Mouse (Mus musculus): ENCODE data around the gene Mxra8. TPM values are rescaled to one million over a fixed set of nuclear protein-coding genes. Genes with fewer than 3 reads are reported as not detected.

Gene Mxra8
- polyA plus RNA-seq, 1 experiment from 2014 or later = 36.8 TPM

GRCm38 (mm10) chr4:155849391-155849790, 9.9 kb downstream of the Mxra8 start:
- no peak overlapping the region for H3K27ac ChIP-seq (ENCODE audit: low read depth, low read length)
- no peak overlapping the region for H3K4me2 ChIP-seq (replicated peaks; ENCODE audit: low read depth, low read length)
- no peaks in the 10 kb centered on the region for H3K36me3 ChIP-seq (ENCODE audit: control insufficient read depth, insufficient read depth, low read length)
- DNase-seq (ENCODE audit: low spot score) = no peak
- peaks cover 7% of the 10 kb centered on the region for H3K4me1 ChIP-seq (replicated peaks; ENCODE audit: control insufficient read depth, insufficient read depth, low read length)
- no peaks in the 10 kb centered on the region for H3K9me3 ChIP-seq (ENCODE audit: control insufficient read depth, low read length)
- H3K27me3 ChIP-seq (ENCODE audit: control insufficient read depth, insufficient read depth, low read length) = no peaks in the 10 kb centered on the region
- WGBS = 95% methylated on average over 2 of the region's 2 CpGs
- H3K4me3 ChIP-seq (ENCODE audit: low read depth, low read length) = no peak overlapping the region
- ATAC-seq (ENCODE audit: low FRiP score) = no peak
- H3K9ac ChIP-seq (ENCODE audit: low read depth, low read length) = no peak overlapping the region

- DNase-seq (ENCODE audit: low spot score) = no peak
- WGBS = 92% methylated on average over 3 of the region's 3 CpGs
- Histone ChIP-seq H3K9me3 (ENCODE audit: control insufficient read depth, low read length) (no peaks in the 10 kb centered on the region), H3K9ac (ENCODE audit: low read depth, low read length) (no peak overlapping the region), H3K27ac (ENCODE audit: low read depth, low read length) (no peak overlapping the region), H3K4me1 (replicated peaks; ENCODE audit: control insufficient read depth, insufficient read depth, low read length) (peaks cover 7% of the 10 kb centered on the region), H3K27me3 (ENCODE audit: control insufficient read depth, insufficient read depth, low read length) (no peaks in the 10 kb centered on the region), H3K4me2 (replicated peaks; ENCODE audit: low read depth, low read length) (no peak overlapping the region), H3K36me3 (ENCODE audit: control insufficient read depth, insufficient read depth, low read length) (no peaks in the 10 kb centered on the region), H3K4me3 (ENCODE audit: low read depth, low read length) (no peak overlapping the region)
- no peak for ATAC-seq (ENCODE audit: low FRiP score)
Measured at GRCm38 (mm10) chr4:155849792-155850451, 10.4 kb downstream of the Mxra8 start.

- H3K36me3 ChIP-seq (ENCODE audit: control insufficient read depth, insufficient read depth, low read length) = peaks cover 5% of the 10 kb centered on the region; the same call in 1 of the 2 replicates
- DNase-seq (ENCODE audit: low spot score) (no peak), ATAC-seq (ENCODE audit: low FRiP score) (no peak)
- H3K4me1 ChIP-seq (replicated peaks; ENCODE audit: control insufficient read depth, insufficient read depth, low read length) = peaks cover 7% of the 10 kb centered on the region
- no peaks in the 10 kb centered on the region for H3K9me3 ChIP-seq (ENCODE audit: control insufficient read depth, low read length)
- no peak overlapping the region for H3K4me2 ChIP-seq (replicated peaks; ENCODE audit: low read depth, low read length)
- no peaks in the 10 kb centered on the region for H3K27me3 ChIP-seq (ENCODE audit: control insufficient read depth, insufficient read depth, low read length)
- H3K27ac ChIP-seq (ENCODE audit: low read depth, low read length) = no peak overlapping the region
- WGBS = 86% methylated on average over 3 of the region's 3 CpGs
- H3K4me3 ChIP-seq (ENCODE audit: low read depth, low read length) = no peak overlapping the region
- no peak overlapping the region for H3K9ac ChIP-seq (ENCODE audit: low read depth, low read length)
Measured at GRCm38 (mm10) chr4:155851368-155851767, 11.9 kb downstream of the Mxra8 start.

GRCm38 (mm10) chr4:155851951-155852411, 12.5 kb downstream of the Mxra8 start:
- WGBS = 89% methylated on average over 2 of the region's 2 CpGs
- H3K4me1 ChIP-seq (replicated peaks; ENCODE audit: control insufficient read depth, insufficient read depth, low read length) = peaks cover 7% of the 10 kb centered on the region
- no peak overlapping the region for H3K9ac ChIP-seq (ENCODE audit: low read depth, low read length)
- H3K27ac ChIP-seq (ENCODE audit: low read depth, low read length) = no peak overlapping the region
- DNase-seq (ENCODE audit: low spot score) = no peak
- H3K4me2 ChIP-seq (replicated peaks; ENCODE audit: low read depth, low read length) = no peak overlapping the region
- ATAC-seq (ENCODE audit: low FRiP score) = no peak
- H3K36me3 ChIP-seq (ENCODE audit: control insufficient read depth, insufficient read depth, low read length) = peaks cover 5% of the 10 kb centered on the region; the same call in 1 of the 2 replicates
- no peaks in the 10 kb centered on the region for H3K27me3 ChIP-seq (ENCODE audit: control insufficient read depth, insufficient read depth, low read length)
- H3K4me3 ChIP-seq (ENCODE audit: low read depth, low read length) = no peak overlapping the region
- no peaks in the 10 kb centered on the region for H3K9me3 ChIP-seq (ENCODE audit: control insufficient read depth, low read length)

- Histone ChIP-seq H3K4me3 (ENCODE audit: low read depth, low read length) (no peak overlapping the region), H3K27ac (ENCODE audit: low read depth, low read length) (no peak overlapping the region), H3K27me3 (ENCODE audit: control insufficient read depth, insufficient read depth, low read length) (no peaks in the 10 kb centered on the region), H3K36me3 (ENCODE audit: control insufficient read depth, insufficient read depth, low read length) (peaks cover 9% of the 10 kb centered on the region; the same call in 1 of the 2 replicates), H3K4me1 (replicated peaks; ENCODE audit: control insufficient read depth, insufficient read depth, low read length) (peaks cover 6% of the 10 kb centered on the region), H3K9me3 (ENCODE audit: control insufficient read depth, low read length) (no peaks in the 10 kb centered on the region), H3K4me2 (replicated peaks; ENCODE audit: low read depth, low read length) (no peak overlapping the region), H3K9ac (ENCODE audit: low read depth, low read length) (no peak overlapping the region)
- WGBS = 94% methylated on average over 9 of the region's 9 CpGs
- no peak for DNase-seq (ENCODE audit: low spot score)
- no peak for ATAC-seq (ENCODE audit: low FRiP score)
Measured at GRCm38 (mm10) chr4:155853421-155853820, 13.9 kb downstream of the Mxra8 start.

- no peaks in the 10 kb centered on the region for H3K27me3 ChIP-seq (ENCODE audit: control insufficient read depth, insufficient read depth, low read length)
- no peaks in the 10 kb centered on the region for H3K9me3 ChIP-seq (ENCODE audit: control insufficient read depth, low read length)
- H3K36me3 ChIP-seq (ENCODE audit: control insufficient read depth, insufficient read depth, low read length) = peaks cover 9% of the 10 kb centered on the region; the same call in 1 of the 2 replicates
- H3K9ac ChIP-seq (ENCODE audit: low read depth, low read length) = no peak overlapping the region
- H3K4me2 ChIP-seq (replicated peaks; ENCODE audit: low read depth, low read length) = no peak overlapping the region
- H3K4me3 ChIP-seq (ENCODE audit: low read depth, low read length) = no peak overlapping the region
- no peak overlapping the region for H3K27ac ChIP-seq (ENCODE audit: low read depth, low read length)
- DNase-seq (ENCODE audit: low spot score) = no peak
- 94% methylated on average over 12 of the region's 12 CpGs for WGBS
- no peaks in the 10 kb centered on the region for H3K4me1 ChIP-seq (replicated peaks; ENCODE audit: control insufficient read depth, insufficient read depth, low read length)
- ATAC-seq (ENCODE audit: low FRiP score) = no peak
Measured at GRCm38 (mm10) chr4:155854991-155855390, 15.5 kb downstream of the Mxra8 start.

- no peak overlapping the region for H3K9ac ChIP-seq (ENCODE audit: low read depth, low read length)
- H3K4me1 ChIP-seq (replicated peaks; ENCODE audit: control insufficient read depth, insufficient read depth, low read length) = no peaks in the 10 kb centered on the region
- DNase-seq (ENCODE audit: low spot score) (no peak), ATAC-seq (ENCODE audit: low FRiP score) (no peak)
- H3K4me2 ChIP-seq (replicated peaks; ENCODE audit: low read depth, low read length) = no peak overlapping the region
- no peaks in the 10 kb centered on the region for H3K27me3 ChIP-seq (ENCODE audit: control insufficient read depth, insufficient read depth, low read length)
- H3K9me3 ChIP-seq (ENCODE audit: control insufficient read depth, low read length) = no peaks in the 10 kb centered on the region
- 91% methylated on average over 12 of the region's 12 CpGs for whole genome bisulfite sequencing
- H3K4me3 ChIP-seq (ENCODE audit: low read depth, low read length) = no peak overlapping the region
- H3K27ac ChIP-seq (ENCODE audit: low read depth, low read length) = no peak overlapping the region
- H3K36me3 ChIP-seq (ENCODE audit: control insufficient read depth, insufficient read depth, low read length) = peaks cover 9% of the 10 kb centered on the region; the same call in 1 of the 2 replicates
Measured at GRCm38 (mm10) chr4:155856071-155856470, 16.6 kb downstream of the Mxra8 start.

GRCm38 (mm10) chr4:155856881-155857280, 17.4 kb downstream of the Mxra8 start:
- ATAC-seq (ENCODE audit: low FRiP score) (no peak), DNase-seq (ENCODE audit: low spot score) (no peak)
- Histone ChIP-seq H3K9ac (ENCODE audit: low read depth, low read length) (no peak overlapping the region), H3K4me3 (ENCODE audit: low read depth, low read length) (no peak overlapping the region), H3K36me3 (ENCODE audit: control insufficient read depth, insufficient read depth, low read length) (peaks cover 9% of the 10 kb centered on the region; the same call in 1 of the 2 replicates), H3K4me1 (replicated peaks; ENCODE audit: control insufficient read depth, insufficient read depth, low read length) (no peaks in the 10 kb centered on the region), H3K27me3 (ENCODE audit: control insufficient read depth, insufficient read depth, low read length) (no peaks in the 10 kb centered on the region), H3K27ac (ENCODE audit: low read depth, low read length) (no peak overlapping the region), H3K9me3 (ENCODE audit: control insufficient read depth, low read length) (no peaks in the 10 kb centered on the region), H3K4me2 (replicated peaks; ENCODE audit: low read depth, low read length) (no peak overlapping the region)
- WGBS = 86% methylated on average over 3 of the region's 3 CpGs

GRCm38 (mm10) chr4:155859318-155859717, 19.8 kb downstream of the Mxra8 start:
- Histone ChIP-seq H3K9me3 (ENCODE audit: control insufficient read depth, low read length) (no peaks in the 10 kb centered on the region), H3K9ac (ENCODE audit: low read depth, low read length) (no peak overlapping the region), H3K4me2 (replicated peaks; ENCODE audit: low read depth, low read length) (no peak overlapping the region), H3K36me3 (ENCODE audit: control insufficient read depth, insufficient read depth, low read length) (peaks cover 9% of the 10 kb centered on the region; the same call in 1 of the 2 replicates), H3K4me1 (replicated peaks; ENCODE audit: control insufficient read depth, insufficient read depth, low read length) (no peaks in the 10 kb centered on the region), H3K27me3 (ENCODE audit: control insufficient read depth, insufficient read depth, low read length) (no peaks in the 10 kb centered on the region), H3K27ac (ENCODE audit: low read depth, low read length) (no peak overlapping the region), H3K4me3 (ENCODE audit: low read depth, low read length) (no peak overlapping the region)
- WGBS = 34% methylated on average over 13 of the region's 13 CpGs
- peak; percentile 70 for DNase-seq (ENCODE audit: low spot score)
- 0 out of 2 replicates have a peak, but pooled peaks have one; percentile 4 for ATAC-seq (ENCODE audit: low FRiP score)
